Mouse (Mus musculus) liver, embryonic 12.5 days (tissue): ENCODE results near the gene Bmyc. TPM values are rescaled to one million over a fixed set of nuclear protein-coding genes. Genes with fewer than 3 reads are reported as not detected.
"Not testable (repeated sequence)": the region's sequence is repeated elsewhere in the genome, so short reads cannot be mapped to it uniquely, and the experiment has no call there.

ENCODE experiments used
- ATAC-seq: fragments of 200-750 bp; cut with Nextera tagmentation; 2 replicates; pipeline ENCODE4 v1.8.0; 2017; ENCODE audit warnings: moderate number of reproducible peaks, mild to moderate bottlenecking, moderate library complexity
- H3K27ac ChIP-seq: fragments of 300-500 bp; sonication (generic); 2 replicates; pipeline ENCODE4 v1.5.1; 2016; ENCODE audit warnings: mild to moderate bottlenecking
- H3K27me3 ChIP-seq: fragments of 300-500 bp; sonication (generic); replicated peaks from 2 replicates; pipeline ENCODE4 v1.6.1; 2016; ENCODE audit warnings: mild to moderate bottlenecking, moderate library complexity
- H3K36me3 ChIP-seq: fragments of 300-500 bp; sonication (generic); 2 replicates; pipeline ENCODE4 v1.6.1; 2016; ENCODE audit warnings: mild to moderate bottlenecking, moderate library complexity
- H3K4me1 ChIP-seq: fragments of 300-500 bp; sonication (generic); 2 replicates; pipeline ENCODE4 v1.6.1; 2016
- H3K4me2 ChIP-seq: fragments of 300-500 bp; sonication (generic); 2 replicates; pipeline ENCODE4 v1.6.1; 2016; ENCODE audit warnings: mild to moderate bottlenecking, moderate library complexity
- H3K4me3 ChIP-seq: fragments of 300-500 bp; sonication (generic); 2 replicates; pipeline ENCODE4 v1.5.1; 2016; ENCODE audit warnings: mild to moderate bottlenecking, moderate library complexity
- H3K9ac ChIP-seq: fragments of 300-500 bp; sonication (generic); 2 replicates; pipeline ENCODE4 v1.6.1; 2016; ENCODE audit warnings: mild to moderate bottlenecking, moderate library complexity
- H3K9me3 ChIP-seq: fragments of 300-500 bp; sonication (generic); replicated peaks from 2 replicates; pipeline ENCODE4 v1.6.1; 2016; ENCODE audit warnings: mild to moderate bottlenecking, moderate library complexity
- WGBS: fragments of 180-500 bp; shearing (Covaris S2); methylation state at CpG from one replicate; pipeline ENCODE4 v1.1.7; 2016; ENCODE audit not compliant: insufficient replicate concordance; 5-methylcytosine and 5-hydroxymethylcytosine counted together
- polyA plus RNA-seq: library from polyadenylated mRNA; unstranded; fragments of >200 nt; fragmentation: Nextera tagmentation; extraction: Ambion mirVana; gene quantifications from 2 replicates; pipeline ENCODE4 v1.2.1, GENCODE M21; 2016

The Bmyc gene
- polyA plus RNA-seq, 1 experiment from 2014 or later: 21.7 TPM

GRCm38 (mm10) chr2:25694605-25695004, 11.9 kb upstream of the Bmyc start:
- Histone ChIP-seq H3K27me3 (no peaks in the 10 kb centered on the region; the same call in none of the 2 replicates), H3K4me3 (no peak overlapping the region), H3K27ac (no peak overlapping the region), H3K4me2 (no peak overlapping the region), H3K9ac (no peak overlapping the region), H3K36me3 (no peaks in the 10 kb centered on the region), H3K4me1 (no peaks in the 10 kb centered on the region), H3K9me3 (no peaks in the 10 kb centered on the region)
- no peak for ATAC-seq

- Histone ChIP-seq H3K9me3 (no peaks in the 10 kb centered on the region), H3K4me1 (no peaks in the 10 kb centered on the region), H3K4me3 (no peak overlapping the region), H3K36me3 (no peaks in the 10 kb centered on the region), H3K9ac (no peak overlapping the region), H3K27me3 (peaks cover 5% of the 10 kb centered on the region), H3K4me2 (no peak overlapping the region), H3K27ac (no peak overlapping the region)
- no peak for ATAC-seq
- WGBS: 49% methylated on average over 4 of the region's 4 CpGs
Measured at GRCm38 (mm10) chr2:25696951-25697350, 9.6 kb upstream of the Bmyc start.

GRCm38 (mm10) chr2:25698696-25699095, 7.8 kb upstream of the Bmyc start:
- Histone ChIP-seq H3K36me3 (no peaks in the 10 kb centered on the region), H3K4me1 (no peaks in the 10 kb centered on the region), H3K4me3 (no peak overlapping the region), H3K9me3 (no peaks in the 10 kb centered on the region), H3K27me3 (peaks cover 5% of the 10 kb centered on the region), H3K9ac (no peak overlapping the region), H3K27ac (no peak overlapping the region), H3K4me2 (no peak overlapping the region)
- ATAC-seq: no peak
- 52% methylated on average over 2 of the region's 2 CpGs for WGBS

- not testable (repeated sequence) for H3K9me3 ChIP-seq, H3K4me1 ChIP-seq
- 69% methylated on average over 3 of the region's 3 CpGs for WGBS
Measured at GRCm38 (mm10) chr2:25699743-25700142, 6.8 kb upstream of the Bmyc start, which contains the start of gene Obp2a. Gene Obp2a (plus strand): TSS chr2:25700043.

GRCm38 (mm10) chr2:25701001-25701400, 5.5 kb upstream of the Bmyc start:
- H3K4me3 ChIP-seq: no peak overlapping the region
- no peaks in the 10 kb centered on the region for H3K9me3 ChIP-seq
- ATAC-seq: no peak
- no peaks in the 10 kb centered on the region for H3K4me1 ChIP-seq
- H3K27ac ChIP-seq: no peak overlapping the region
- peaks cover 8% of the 10 kb centered on the region for H3K27me3 ChIP-seq
- WGBS: 46% methylated on average over 5 of the region's 5 CpGs
- H3K4me2 ChIP-seq: no peak overlapping the region
- H3K36me3 ChIP-seq: no peaks in the 10 kb centered on the region
- H3K9ac ChIP-seq: no peak overlapping the region

More at GRCm38 (mm10) chr2:25699743-25700142, 6.8 kb upstream of the Bmyc start, which contains the start of gene Obp2a:
- not testable (repeated sequence) for H3K4me2 ChIP-seq, H3K27me3 ChIP-seq, H3K27ac ChIP-seq, H3K36me3 ChIP-seq, ATAC-seq, H3K9ac ChIP-seq, H3K4me3 ChIP-seq

- no peak for ATAC-seq
- Histone ChIP-seq H3K36me3 (no peaks in the 10 kb centered on the region), H3K9ac (no peak overlapping the region), H3K4me2 (no peak overlapping the region), H3K4me1 (peaks cover 15% of the 10 kb centered on the region; the same call in 1 of the 2 replicates), H3K9me3 (no peaks in the 10 kb centered on the region), H3K27ac (no peak overlapping the region), H3K4me3 (no peak overlapping the region), H3K27me3 (peaks cover 19% of the 10 kb centered on the region)
- WGBS: 63% methylated on average over 4 of the region's 4 CpGs
Measured at GRCm38 (mm10) chr2:25703706-25704105, 2.8 kb upstream of the Bmyc start.

GRCm38 (mm10) chr2:25708121-25708520, 1.6 kb downstream of the Bmyc start:
- no peak overlapping the region for H3K4me2 ChIP-seq

GRCm38 (mm10) chr2:25709056-25709455, 2.5 kb downstream of the Bmyc start:
- 69% methylated on average over 1 of the region's 1 CpGs for WGBS
- not testable (repeated sequence) for H3K27ac ChIP-seq, H3K36me3 ChIP-seq, H3K9ac ChIP-seq, H3K4me2 ChIP-seq, H3K9me3 ChIP-seq, ATAC-seq, H3K4me3 ChIP-seq
- Histone ChIP-seq H3K4me1 (peaks cover 15% of the 10 kb centered on the region; the same call in 1 of the 2 replicates), H3K27me3 (peaks cover 13% of the 10 kb centered on the region)

More at GRCm38 (mm10) chr2:25708121-25708520, 1.6 kb downstream of the Bmyc start:
- no peak overlapping the region for H3K27ac ChIP-seq
- ATAC-seq: no peak
- peaks cover 13% of the 10 kb centered on the region for H3K27me3 ChIP-seq
- no peak overlapping the region for H3K4me3 ChIP-seq
- H3K4me1 ChIP-seq: peaks cover 15% of the 10 kb centered on the region; the same call in 1 of the 2 replicates
- WGBS: 66% methylated on average over 2 of the region's 2 CpGs
- no peaks in the 10 kb centered on the region for H3K36me3 ChIP-seq
- no peak overlapping the region for H3K9ac ChIP-seq
- H3K9me3 ChIP-seq: no peaks in the 10 kb centered on the region

GRCm38 (mm10) chr2:25709791-25710190, 3.3 kb downstream of the Bmyc start:
- peaks cover 15% of the 10 kb centered on the region; the same call in 1 of the 2 replicates for H3K4me1 ChIP-seq
- H3K27me3 ChIP-seq: peaks cover 13% of the 10 kb centered on the region
- not testable (repeated sequence) for H3K4me2 ChIP-seq, H3K4me3 ChIP-seq, H3K27ac ChIP-seq, H3K36me3 ChIP-seq, H3K9me3 ChIP-seq, H3K9ac ChIP-seq, ATAC-seq
- 45% methylated on average over 2 of the region's 2 CpGs for WGBS

- H3K4me1 ChIP-seq: peaks cover 15% of the 10 kb centered on the region; the same call in 1 of the 2 replicates
- not testable (repeated sequence) for H3K4me2 ChIP-seq, H3K36me3 ChIP-seq, H3K9me3 ChIP-seq, H3K27ac ChIP-seq, ATAC-seq, H3K9ac ChIP-seq, H3K4me3 ChIP-seq, H3K27me3 ChIP-seq
- WGBS: 37% methylated on average over 3 of the region's 3 CpGs
Measured at GRCm38 (mm10) chr2:25711641-25712040, 5.1 kb downstream of the Bmyc start.

GRCm38 (mm10) chr2:25717222-25717621, 10.7 kb downstream of the Bmyc start:
- H3K27ac ChIP-seq: no peak overlapping the region
- no peaks in the 10 kb centered on the region for H3K27me3 ChIP-seq
- no peak overlapping the region for H3K9ac ChIP-seq
- no peaks in the 10 kb centered on the region for H3K36me3 ChIP-seq
- H3K4me2 ChIP-seq: no peak overlapping the region
- no peak for ATAC-seq
- no peaks in the 10 kb centered on the region for H3K9me3 ChIP-seq
- H3K4me1 ChIP-seq: no peaks in the 10 kb centered on the region
- H3K4me3 ChIP-seq: no peak overlapping the region

- Histone ChIP-seq H3K4me1 (no peaks in the 10 kb centered on the region), H3K4me3 (no peak overlapping the region), H3K9me3 (no peaks in the 10 kb centered on the region), H3K27me3 (no peaks in the 10 kb centered on the region), H3K36me3 (no peaks in the 10 kb centered on the region), H3K4me2 (no peak overlapping the region), H3K9ac (no peak overlapping the region), H3K27ac (no peak overlapping the region)
- 39% methylated on average over 2 of the region's 2 CpGs for WGBS
- no peak for ATAC-seq
Measured at GRCm38 (mm10) chr2:25733199-25733930, 26.8 kb downstream of the Bmyc start.

GRCm38 (mm10) chr2:25736709-25737108, 30.2 kb downstream of the Bmyc start, which contains the start of gene Obp2b:
Gene Obp2b (plus strand): TSS chr2:25737009.
- not testable (repeated sequence) for ATAC-seq, H3K4me3 ChIP-seq, H3K36me3 ChIP-seq, H3K9ac ChIP-seq, H3K4me2 ChIP-seq, H3K27me3 ChIP-seq, H3K27ac ChIP-seq, H3K9me3 ChIP-seq, H3K4me1 ChIP-seq
- WGBS: 66% methylated on average over 3 of the region's 3 CpGs
